Mouse (Mus musculus) monocyte, adult 2 months (primary cell): Measurements from ENCODE around the gene Pdcd7.

Source experiments
- DNase-seq, 2 experiments: peaks; one replicate each; pipeline ENCODE4 v3.0.0; 2022; ENCODE audit warnings: low spot score in 2 of 2, low read depth in 1 of 2

Gene Pdcd7

DNA sequence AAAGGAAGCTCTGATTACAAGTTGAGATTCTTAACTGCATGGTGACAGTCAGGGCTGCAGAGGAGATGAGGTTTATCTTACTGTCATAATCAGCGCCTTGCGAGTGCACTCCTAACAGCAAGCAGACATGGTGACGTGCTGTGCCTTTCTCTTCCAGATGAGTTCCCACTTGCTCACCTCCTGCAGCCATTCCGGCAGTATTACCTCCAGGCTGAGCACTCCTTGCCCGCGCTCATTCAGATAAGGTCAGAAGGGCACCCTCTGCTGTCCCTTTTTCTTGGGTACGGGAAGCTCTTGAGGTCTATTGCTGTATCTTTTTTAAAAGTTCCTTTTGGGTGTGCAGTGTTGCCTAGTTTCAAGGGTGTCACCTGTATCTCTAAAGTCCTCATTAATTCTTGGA, 10.7 kb downstream of the Pdcd7 start:
- DNase-seq, result no peak

DNA sequence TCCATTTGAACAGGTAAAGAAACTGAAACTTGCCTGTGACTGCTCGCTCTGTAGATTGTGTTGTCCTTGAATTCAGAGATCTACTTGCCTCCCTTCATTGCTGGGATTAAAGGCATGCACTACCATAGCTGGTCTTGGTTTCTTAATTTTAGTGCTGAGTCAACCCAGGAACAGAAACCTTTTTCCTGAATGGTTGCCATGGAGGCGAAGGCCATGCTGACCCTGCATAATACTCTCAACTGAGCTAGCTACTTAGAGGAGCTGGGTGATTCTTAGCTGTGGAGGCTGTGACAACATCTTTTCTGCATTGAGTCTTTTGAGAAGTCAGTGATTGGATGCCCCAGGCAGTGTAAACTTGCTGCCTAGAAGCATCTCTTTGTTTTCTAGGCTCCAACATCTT, 11.1 kb downstream of the Pdcd7 start:
- DNase-seq, result no peak

GRCm38 (mm10) chr9:65358956-65359480, 13.1 kb downstream of the Pdcd7 start:
- no peak for DNase-seq

DNA sequence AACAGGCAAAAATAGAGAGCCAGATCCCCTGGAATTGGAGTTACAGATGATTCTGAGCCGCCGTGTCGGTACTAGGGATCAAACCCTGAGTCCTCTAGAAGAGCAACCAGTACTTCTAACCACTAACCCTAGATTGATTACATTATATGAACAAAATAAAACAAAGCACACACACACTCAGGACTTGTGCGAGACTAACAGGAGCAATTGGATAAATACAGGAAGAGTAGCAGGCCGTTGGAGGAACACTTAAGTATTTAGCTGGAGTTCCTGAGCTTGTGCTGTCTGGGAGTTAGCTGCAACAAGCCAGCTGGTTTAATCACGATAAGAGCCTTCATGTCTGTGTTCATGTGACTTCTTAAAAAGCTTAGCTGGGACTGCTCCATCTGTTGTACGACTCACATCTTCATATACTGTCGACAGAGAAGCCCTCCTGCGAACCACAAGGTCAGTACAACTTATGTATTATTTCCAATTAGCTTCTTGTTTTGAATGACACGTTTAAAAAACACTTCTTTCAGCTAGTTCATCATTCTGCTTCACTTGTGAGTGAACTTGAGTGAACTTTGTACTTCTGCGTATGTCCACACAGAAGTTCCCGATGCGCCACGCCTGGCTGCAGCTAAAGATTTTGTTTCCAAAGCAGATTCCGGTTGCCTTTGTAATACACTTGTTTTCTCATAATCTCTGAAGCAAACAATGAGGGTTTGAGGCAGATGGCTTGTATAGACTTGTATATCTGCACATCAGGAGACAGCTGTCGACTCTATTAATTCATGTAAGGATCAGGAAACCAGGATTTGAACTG, 14.9 kb downstream of the Pdcd7 start, which contains the start of gene Ubap1l:
TSS of gene Ubap1l (plus strand) at position 401 of the 808 bp plus-strand sequence.
- DNase-seq, result no peak

GRCm38 (mm10) chr9:65363684-65364083, 17.8 kb downstream of the Pdcd7 start:
- DNase-seq, result no peak

GRCm38 (mm10) chr9:65365721-65366120, 19.8 kb downstream of the Pdcd7 start:
- DNase-seq, result no peak

DNA sequence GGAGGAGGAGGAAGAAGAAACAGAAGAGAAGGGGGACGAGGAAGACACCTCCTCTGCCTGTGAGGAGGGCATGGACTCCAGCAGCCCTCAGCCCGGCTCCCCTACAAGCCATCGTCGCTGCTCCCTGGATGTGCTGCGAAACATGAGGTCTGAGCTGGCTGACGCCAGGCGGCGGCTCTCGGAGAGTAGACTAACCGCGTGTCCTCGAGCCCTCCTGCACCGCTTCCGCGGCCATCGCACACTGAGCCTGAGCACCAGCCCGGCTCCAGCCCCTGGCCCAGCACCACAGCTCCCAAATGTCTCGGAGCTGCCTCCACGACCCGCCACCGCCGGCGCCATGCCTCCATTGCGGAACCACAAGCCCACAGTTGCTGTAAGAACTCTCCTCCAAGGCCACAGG, 25.9 kb downstream of the Pdcd7 start:
- DNase-seq, result no peak

DNA sequence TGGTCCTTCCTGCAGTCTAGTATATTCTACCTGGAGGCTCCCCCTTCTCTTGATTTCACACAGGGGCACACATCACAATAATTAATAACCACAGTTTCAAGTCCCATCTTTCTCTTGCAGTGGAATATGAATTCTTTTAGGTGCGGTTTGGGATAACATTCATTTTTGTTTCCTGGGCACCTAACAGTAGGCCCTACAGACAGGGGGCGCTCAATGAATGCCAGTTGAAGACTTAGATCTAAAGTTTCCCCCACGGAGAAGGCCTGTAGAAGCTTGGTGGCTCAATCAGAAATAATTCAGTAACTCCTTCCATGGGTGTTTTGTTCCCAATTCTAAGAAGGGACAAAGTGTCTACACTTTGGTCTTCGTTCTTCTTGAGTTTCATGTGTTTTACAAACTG, 26.5 kb downstream of the Pdcd7 start:
- DNase-seq, result no peak

- DNase-seq, result no peak
Observed at GRCm38 (mm10) chr9:65374468-65375162, 28.7 kb downstream of the Pdcd7 start.

DNA sequence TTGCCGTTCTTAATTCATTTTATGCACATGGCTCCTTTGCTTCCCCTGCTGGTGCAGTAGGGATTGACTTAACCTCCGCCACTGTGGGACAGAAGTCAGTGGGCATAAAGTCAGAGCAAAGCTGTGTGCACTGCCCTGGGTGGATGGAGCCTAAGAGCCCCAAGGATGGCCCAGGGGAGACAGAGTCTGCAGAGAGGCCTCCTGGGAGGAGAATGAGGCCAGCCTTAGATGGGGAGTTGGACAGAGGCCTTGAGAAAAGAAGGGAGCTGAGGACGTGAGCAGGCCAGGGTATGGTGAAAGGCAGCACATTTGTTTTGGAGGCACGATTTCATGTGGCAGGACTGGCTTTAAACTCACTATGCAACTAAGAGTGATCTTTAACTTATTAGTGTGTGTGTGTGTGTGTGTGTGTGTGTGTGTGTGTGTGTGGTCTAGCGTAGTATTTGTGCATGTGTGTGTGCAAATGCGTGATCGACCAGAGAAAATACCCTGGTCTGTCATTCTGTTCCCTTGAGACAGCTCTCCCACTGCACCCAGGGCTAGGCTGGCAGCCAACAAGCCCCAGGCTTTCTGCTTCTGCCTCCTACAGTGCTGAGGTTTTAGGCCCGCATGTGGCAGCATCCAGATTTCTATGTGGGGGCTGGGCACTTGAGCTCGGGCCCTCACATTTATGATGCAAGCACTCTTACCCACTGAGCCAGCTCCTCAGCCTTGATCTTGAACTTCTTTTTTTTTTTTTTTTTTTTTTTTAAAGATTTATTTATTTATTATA, 29.4 kb downstream of the Pdcd7 start:
- no peak for DNase-seq

GRCm38 (mm10) chr9:65381017-65381590, 35.2 kb downstream of the Pdcd7 start:
- no peak for DNase-seq

DNA sequence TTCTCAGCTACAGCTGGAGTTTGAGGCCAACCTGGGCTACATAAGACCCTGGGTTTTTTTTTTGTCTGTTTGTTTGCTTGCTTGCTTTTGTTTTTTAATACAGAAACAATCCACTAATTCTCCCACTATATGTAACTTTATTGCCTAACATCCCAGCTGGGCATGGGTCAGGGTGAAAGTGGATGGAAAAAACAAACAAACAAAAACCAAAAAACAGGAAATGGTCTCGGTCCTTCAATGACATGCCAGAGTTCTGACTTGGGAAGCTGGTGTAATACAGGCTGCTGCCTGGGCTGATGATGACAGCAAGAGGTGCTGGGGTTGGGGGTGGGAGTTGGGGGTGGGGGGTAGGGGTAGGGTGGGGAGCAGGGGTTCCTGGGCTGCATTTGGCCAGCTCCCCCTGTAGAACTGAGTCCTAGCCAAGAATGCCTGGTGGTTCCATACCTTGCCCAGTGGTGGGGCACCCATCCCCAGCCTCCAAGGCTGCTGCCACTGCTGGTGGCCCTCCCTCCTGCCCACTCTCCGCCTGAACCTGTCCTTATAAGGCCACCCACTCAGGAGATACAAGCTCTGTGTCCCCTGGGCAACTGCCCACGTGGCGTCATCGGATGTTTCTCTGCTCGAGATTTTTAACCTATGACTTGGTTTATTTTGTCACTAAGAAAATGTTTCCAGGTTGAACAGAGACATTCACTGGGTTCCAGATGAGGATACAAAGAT, 36.3 kb downstream of the Pdcd7 start:
- DNase-seq, result no peak

DNA sequence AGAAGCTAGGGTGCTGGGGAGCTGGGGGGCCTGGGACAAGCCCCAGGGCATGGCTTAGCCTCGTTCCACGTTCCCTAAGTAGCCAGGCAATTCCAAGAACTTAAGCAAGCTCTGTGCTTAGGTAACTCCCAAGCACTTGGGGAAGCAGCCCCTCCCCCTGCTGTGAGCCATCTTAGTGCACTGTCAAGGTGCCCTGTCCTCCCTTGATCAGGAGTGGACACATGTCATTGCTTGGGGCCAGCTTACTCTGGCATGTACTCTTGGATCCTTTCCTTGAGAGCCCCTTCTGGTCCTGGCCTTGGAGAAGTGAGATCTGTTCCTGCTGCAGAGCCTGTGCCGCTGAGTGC, 36.8 kb downstream of the Pdcd7 start:
- no peak for DNase-seq

- no peak for DNase-seq
Observed at GRCm38 (mm10) chr9:65384276-65384675, 38.4 kb downstream of the Pdcd7 start.

DNA sequence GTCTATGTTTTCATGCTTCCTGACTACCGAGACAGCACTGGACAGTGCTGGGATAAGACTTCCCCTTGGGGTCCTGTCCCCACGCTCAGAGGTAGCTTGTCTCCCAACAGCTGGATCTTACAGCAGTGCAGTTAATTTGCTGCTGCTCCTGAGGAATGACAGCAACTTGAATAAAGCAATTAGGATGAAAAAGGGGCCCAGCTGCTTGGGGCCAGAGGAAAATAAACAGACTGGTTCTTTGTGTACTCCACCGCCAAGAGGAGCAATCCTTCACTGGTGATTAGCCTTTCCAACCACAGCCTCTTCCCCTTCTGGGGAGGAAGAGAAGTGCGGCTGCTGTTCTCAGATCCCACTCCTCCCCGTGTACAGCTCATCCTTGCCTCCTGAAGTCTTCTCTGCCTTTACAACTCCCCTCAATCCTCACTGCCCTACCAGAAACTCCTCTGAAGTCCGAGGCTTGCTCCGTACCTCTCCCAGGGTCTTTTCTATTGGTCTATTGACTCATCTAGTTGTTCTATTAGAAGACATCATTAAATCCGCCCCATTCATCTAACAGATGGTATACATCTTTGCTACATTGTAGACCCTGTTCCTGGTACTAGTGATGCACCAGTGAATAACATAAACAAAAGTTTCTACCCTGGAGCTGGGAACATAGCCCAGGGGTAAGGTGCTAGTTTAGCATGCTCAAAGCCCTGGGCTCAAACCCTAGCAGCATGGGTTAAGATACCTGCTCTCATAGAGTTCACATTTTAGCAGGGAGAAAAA, 40.7 kb downstream of the Pdcd7 start:
- DNase-seq, result no peak

DNA sequence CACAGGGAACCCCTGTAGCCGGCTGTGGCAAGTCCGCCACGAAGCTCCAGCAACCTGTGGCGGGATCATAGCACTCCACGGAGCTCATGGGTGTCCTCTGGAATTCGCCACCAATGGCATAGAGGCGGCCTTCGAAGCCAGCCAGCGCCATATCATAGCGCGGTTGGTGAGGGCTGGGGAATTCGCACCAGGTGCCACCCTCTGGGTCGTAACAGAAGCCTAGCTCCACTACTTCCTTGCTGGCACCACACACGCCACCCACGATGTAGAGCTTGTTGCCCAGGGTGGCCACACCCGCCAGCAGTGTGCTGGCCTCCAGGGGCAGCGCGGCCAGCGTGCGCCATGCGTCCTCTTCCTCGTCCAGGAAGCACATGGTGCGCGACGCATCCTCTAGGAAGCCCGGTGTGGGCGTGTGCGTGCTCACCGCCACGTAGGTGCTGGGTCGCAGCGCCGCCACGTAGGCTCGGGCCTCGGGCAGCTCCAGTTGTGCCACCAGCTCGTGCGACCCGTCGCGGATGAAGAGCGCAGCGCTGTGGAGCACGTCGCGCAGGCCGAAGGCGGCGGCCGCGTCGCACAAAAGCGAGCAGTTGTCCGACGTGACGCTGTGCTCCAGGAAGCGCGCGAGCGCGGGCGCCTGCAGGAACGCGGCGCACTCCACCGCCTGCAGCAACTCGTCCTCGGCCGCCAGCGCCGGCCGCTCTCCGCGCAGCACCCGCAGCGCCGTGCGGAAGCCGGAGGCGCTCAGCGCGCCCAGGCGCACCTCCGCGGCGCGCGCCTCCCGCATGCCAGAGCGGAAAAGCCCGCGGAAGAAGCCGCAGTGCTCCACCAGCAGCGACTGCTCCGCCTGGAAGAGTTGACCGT, 45.1 kb downstream of the Pdcd7 start:
- no peak for DNase-seq

GRCm38 (mm10) chr9:65391613-65391964, 45.7 kb downstream of the Pdcd7 start, which contains the start of gene Kbtbd13:
Gene Kbtbd13, minus strand, starts transcription at chr9:65391652.
- DNase-seq, result no peak

DNA sequence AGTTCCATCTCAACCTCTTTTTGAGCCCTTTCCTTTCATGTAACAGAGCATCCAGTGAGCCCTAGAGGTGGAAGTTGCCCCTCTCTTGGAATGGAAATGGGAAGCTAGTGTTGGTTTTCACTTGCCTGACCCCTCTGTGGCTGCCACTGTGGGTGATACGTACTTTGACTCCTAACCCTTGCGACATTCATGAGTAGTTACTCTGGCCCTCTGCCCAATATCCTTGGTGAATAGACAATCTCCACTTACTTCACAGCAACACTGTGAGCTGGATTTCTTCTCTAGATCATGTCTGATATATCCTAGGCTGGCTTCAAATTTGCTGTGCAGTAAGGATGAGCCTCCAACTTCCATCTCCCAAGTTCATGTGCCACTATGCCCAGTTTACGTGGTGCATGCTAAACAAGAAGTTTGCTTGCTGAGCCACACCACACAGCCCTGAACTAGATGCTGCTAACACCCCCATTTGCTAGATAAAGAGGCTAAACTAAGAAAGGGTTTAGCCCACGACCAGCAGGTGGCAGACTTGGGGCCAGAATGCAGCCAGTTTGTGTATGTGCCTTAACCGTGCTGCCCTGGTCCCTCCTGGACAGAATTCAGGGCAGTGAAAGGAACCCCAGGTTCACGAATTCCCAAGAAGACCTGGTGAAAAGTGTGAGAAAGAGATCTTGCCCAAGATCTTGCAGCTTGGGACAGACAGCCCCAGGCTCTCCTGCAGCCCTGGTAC, 46.9 kb downstream of the Pdcd7 start:
- no peak for DNase-seq
